Mouse (Mus musculus) myocyte (in vitro differentiated cells): ENCODE data around the gene Camk2n1. TPM values are rescaled to one million over a fixed set of nuclear protein-coding genes. Genes with fewer than 3 reads are reported as not detected.

Experiments used
- H3K27me3 ChIP-seq: one replicate; pipeline ENCODE4 v1.6.1; 2011; ENCODE audit not compliant: control insufficient read depth, insufficient read depth, insufficient read length
- H3K36me3 ChIP-seq: one replicate; pipeline ENCODE4 v1.6.1; 2011; ENCODE audit not compliant: control insufficient read depth, insufficient read depth
- H3K4me2 ChIP-seq: one replicate; pipeline ENCODE4 v1.6.1; 2011; ENCODE audit warnings: low read depth, control low read depth
- H3K4me3 ChIP-seq: one replicate; pipeline ENCODE4 v1.5.1; 2011; ENCODE audit warnings: mild to moderate bottlenecking, control low read depth, moderate library complexity
- H3K79me2 ChIP-seq: one replicate; pipeline ENCODE4 v1.6.1; 2011; ENCODE audit not compliant: control insufficient read depth, insufficient read depth
- H3ac ChIP-seq: one replicate; pipeline ENCODE4 v1.6.1; 2011; ENCODE audit not compliant: control insufficient read depth, insufficient read length
- CEBPB ChIP-seq: IDR thresholded peaks from 2 replicates; pipeline ENCODE4 v1.6.1; 2011; ENCODE audit warnings: mild to moderate bottlenecking, moderate library complexity; ENCODE audit not compliant: poor library complexity, insufficient read depth, severe bottlenecking
- E2F4 ChIP-seq: IDR thresholded peaks from one replicate; pipeline ENCODE4 v1.6.1; 2011; ENCODE audit warnings: mild to moderate bottlenecking, control low read depth, moderate library complexity; ENCODE audit not compliant: insufficient read depth
- MAX ChIP-seq: IDR thresholded peaks from one replicate; pipeline ENCODE4 v1.6.1; 2011; ENCODE audit warnings: low read depth, mild to moderate bottlenecking, control low read depth
- MYOD1 ChIP-seq, 3 experiments: IDR thresholded peaks; one replicate each; pipeline ENCODE4 v1.6.1; 2011; ENCODE audit warnings: control low read depth in 2 of 3, low read depth in 2 of 3, mild to moderate bottlenecking in 2 of 3, moderate library complexity in 1 of 3; ENCODE audit not compliant: insufficient read length in 2 of 3, control insufficient read depth in 1 of 3
- MYOG ChIP-seq, 3 experiments: IDR thresholded peaks; one replicate each; pipeline ENCODE4 v1.6.1; 2011; ENCODE audit warnings: control low read depth in 2 of 3, low read depth in 2 of 3, mild to moderate bottlenecking in 2 of 3; ENCODE audit not compliant: insufficient read length in 2 of 3, control insufficient read depth in 1 of 3, insufficient read depth in 1 of 3
- POLR2A ChIP-seq: IDR thresholded peaks from one replicate; pipeline ENCODE4 v1.6.1; 2011; ENCODE audit warnings: low read depth, mild to moderate bottlenecking, control low read depth, moderate library complexity; ENCODE audit not compliant: insufficient read length
- POLR2AphosphoS2 ChIP-seq: IDR thresholded peaks from one replicate; pipeline ENCODE4 v1.6.1; 2011; ENCODE audit warnings: low read depth, control low read depth; ENCODE audit not compliant: insufficient read length
- REST ChIP-seq: IDR thresholded peaks from one replicate; pipeline ENCODE4 v1.6.1; 2011; ENCODE audit warnings: mild to moderate bottlenecking, control low read depth, moderate library complexity; ENCODE audit not compliant: insufficient read depth, insufficient read length
- SRF ChIP-seq: IDR thresholded peaks from one replicate; pipeline ENCODE4 v1.6.1; 2011; ENCODE audit warnings: low read depth; ENCODE audit not compliant: control insufficient read depth, insufficient read length
- TCF12 ChIP-seq: IDR thresholded peaks from one replicate; pipeline ENCODE4 v1.6.1; 2011; ENCODE audit warnings: mild to moderate bottlenecking, control low read depth; ENCODE audit not compliant: poor library complexity, insufficient read depth, severe bottlenecking
- TCF3 ChIP-seq: IDR thresholded peaks from one replicate; pipeline ENCODE4 v1.6.1; 2011; ENCODE audit warnings: low read depth, control low read depth; ENCODE audit not compliant: insufficient read length
- USF1 ChIP-seq: IDR thresholded peaks from one replicate; pipeline ENCODE4 v1.6.1; 2011; ENCODE audit warnings: low read depth, mild to moderate bottlenecking, control low read depth, moderate library complexity
- polyA plus RNA-seq: library from polyadenylated mRNA; unstranded; fragments of >200 nt; fragmentation: generic; extraction: Trizol; gene quantifications from one replicate; pipeline ENCODE4 v1.2.1, GENCODE M21; 2012; ENCODE audit warnings: missing spikeins

Gene Camk2n1
- polyA plus RNA-seq, 1 experiment: 0.48 TPM

DNA sequence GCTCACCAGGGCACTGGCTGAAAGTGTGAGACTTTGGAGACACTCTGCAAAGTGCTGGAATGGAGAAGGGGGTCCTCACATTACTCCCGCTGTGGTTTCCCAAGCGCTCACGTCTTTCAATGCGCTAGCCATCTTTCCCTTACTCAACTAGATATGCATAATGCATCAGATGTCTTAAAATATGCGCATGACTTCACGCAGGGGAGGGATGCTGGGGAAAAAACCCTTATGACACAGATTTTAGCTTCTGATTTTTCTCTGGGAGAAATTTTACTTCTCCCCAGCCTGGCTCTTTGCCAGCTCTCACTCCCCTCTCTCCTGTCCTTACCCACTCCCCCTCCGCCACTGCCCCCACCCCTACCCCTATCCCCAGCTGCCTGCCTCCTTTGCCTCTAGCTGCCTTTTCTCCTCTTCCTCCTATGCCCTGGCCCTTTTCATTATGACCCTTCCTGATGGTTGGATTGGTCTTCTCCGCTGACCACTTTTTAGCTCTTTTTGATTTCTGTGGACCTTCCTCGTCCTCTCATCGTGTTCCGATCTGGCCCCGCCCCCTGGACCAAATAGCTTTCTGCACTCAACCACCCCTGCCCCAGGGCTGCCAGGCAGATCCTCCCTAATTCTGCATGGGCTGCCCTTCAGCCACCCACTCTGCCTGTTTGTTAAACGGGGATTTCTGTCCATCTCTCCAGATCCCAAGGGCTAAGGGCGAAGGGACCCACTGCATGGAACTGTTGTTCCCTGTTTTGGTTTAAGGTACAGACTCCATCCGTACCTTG, 6.1 kb upstream of the Camk2n1 start:
- Histone ChIP-seq H3K27me3 (no peaks in the 10 kb centered on the region), H3K79me2 (no peaks in the 10 kb centered on the region), H3K4me2 (no peak overlapping the region), H3K36me3 (no peaks in the 10 kb centered on the region), H3K4me3 (no peak overlapping the region), H3ac (no peak overlapping the region)
- TF ChIP-seq POLR2AphosphoS2: no peak

DNA sequence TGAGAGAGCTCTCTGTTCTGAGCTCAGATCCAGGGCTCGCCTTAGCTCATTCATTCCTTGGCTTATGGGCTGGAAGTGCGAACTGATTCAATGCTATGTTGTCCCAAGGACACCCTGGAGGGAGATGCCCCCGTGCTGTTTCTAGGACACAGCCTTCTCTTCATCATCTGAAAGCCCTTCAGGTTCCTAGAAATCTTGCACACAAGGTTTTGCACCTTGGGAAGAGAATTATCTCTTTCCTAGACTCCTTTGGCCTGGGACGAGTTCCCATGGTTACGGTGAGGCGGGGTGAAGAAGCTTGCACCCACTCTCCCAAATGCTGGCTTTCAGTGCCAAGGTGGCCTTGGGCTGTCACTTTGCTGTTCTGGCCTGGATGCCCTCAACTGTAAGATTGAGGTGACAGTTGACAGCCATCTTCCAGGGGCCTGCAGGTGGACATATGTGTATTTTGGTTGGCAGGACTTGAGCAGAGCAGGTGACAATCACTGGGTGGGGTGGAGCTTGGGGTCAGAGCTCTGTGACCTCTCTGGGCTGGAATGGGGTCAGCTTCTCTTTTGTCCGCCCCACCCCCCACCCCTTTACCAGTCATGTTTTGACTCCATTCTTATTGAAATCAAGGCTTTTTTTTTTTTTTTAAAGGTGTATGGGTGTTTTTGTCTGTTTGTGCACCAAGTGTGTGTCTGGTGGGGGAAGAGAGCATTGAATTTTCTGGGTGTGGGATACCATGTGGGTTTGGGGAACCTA, 5.1 kb upstream of the Camk2n1 start:
- Histone ChIP-seq H3K4me3 (no peak overlapping the region), H3ac (no peak overlapping the region), H3K27me3 (no peaks in the 10 kb centered on the region), H3K36me3 (no peaks in the 10 kb centered on the region), H3K4me2 (no peak overlapping the region), H3K79me2 (no peaks in the 10 kb centered on the region)
- TF ChIP-seq TCF12 (no peak), USF1 (no peak), REST (no peak), MAX (no peak), MYOG (IDR thresholded peaks at IDR 0.05; ENCODE audit: control insufficient read depth in 1 of 3, insufficient read depth in 1 of 3, insufficient read length in 2 of 3, low read depth in 2 of 3) (no peak), POLR2A (no peak), SRF (no peak), TCF3 (no peak), POLR2AphosphoS2 (no peak), E2F4 (no peak), CEBPB (no peak), MYOD1 (IDR thresholded peaks at IDR 0.05; ENCODE audit: control insufficient read depth in 1 of 3, insufficient read length in 2 of 3, low read depth in 2 of 3) (no peak)

DNA sequence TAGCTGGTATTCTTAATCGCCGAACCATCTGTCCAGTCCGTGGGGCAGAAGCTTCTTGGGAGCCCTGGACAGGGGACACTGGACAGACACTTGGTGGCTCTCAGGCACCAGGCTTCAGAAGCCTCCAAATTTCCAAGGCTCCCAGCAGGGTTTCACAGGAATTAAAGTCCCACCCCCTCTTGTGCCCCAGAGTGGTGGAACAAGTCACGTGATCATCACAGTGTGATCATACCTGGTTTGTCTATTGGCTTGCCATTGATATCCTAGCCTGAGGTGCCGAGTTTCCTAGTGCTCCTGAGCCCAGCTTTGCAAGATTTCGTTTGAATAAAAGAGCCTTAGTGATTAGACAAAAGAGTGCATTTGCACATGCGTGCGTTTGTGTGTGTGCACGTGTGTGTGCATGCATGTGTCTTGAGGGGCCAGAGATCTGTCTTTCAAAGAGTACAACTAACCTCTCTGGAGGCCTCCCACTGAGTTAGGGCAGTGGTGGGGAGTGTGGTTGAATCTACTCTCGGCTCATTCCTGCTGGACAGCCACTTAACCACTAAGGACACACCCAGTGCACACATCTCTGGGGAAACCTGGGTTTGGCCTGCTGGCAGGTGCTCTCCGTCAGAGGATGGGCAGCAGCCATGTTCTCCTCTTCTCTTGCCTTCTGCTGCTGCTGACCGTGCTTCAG, 4.3 kb upstream of the Camk2n1 start:
- Histone ChIP-seq H3K27me3 (peaks cover 2% of the 10 kb centered on the region), H3K36me3 (no peaks in the 10 kb centered on the region), H3K4me2 (no peak overlapping the region), H3K79me2 (no peaks in the 10 kb centered on the region), H3ac (no peak overlapping the region), H3K4me3 (no peak overlapping the region)
- TF ChIP-seq POLR2AphosphoS2 (no peak), TCF3 (no peak), TCF12 (no peak), POLR2A (no peak)

DNA sequence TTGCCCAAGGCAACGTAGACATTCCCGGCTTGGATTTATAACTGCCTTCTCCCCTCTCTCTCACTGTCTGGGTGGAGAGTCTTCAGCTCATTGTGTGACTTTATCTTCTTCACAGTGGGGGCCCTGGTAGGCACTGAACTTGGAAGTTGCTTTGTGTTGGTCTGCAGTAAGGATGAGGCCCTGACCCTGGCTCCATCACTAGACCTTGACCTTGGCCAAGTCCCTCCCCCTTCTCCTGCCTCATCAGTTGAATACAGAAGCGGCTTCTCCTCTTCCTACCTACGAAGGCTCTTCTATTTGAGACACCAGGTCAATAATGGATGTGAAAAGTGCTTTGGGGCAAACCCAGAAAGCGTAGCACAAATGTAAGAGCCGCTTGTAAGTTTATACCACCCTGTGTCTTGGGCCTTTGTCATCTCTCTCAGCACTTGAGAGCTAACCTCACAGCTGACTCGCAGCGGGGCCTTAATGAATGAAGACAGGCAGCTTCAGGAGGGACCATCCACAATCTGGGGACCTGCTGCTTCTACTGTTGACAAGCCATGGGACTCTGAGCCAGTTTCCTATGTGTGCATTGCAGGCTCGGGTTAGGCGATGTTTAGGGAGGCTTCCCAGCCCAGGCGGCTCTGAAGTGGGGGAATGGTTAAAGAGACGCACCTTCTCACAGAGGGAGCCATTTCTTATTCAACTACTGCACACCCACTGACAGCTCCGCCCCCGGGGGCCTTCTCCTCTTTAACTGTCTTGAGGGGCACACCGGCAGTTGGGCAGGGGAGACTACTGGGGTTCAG, 1.6 kb upstream of the Camk2n1 start:
- Histone ChIP-seq H3K4me3 (no peak overlapping the region), H3K79me2 (no peaks in the 10 kb centered on the region), H3K36me3 (no peaks in the 10 kb centered on the region), H3K4me2 (no peak overlapping the region), H3K27me3 (peaks cover 18% of the 10 kb centered on the region), H3ac (no peak overlapping the region)
- TF ChIP-seq REST (no peak), USF1 (no peak), MYOG (IDR thresholded peaks at IDR 0.05; ENCODE audit: control insufficient read depth in 1 of 3, insufficient read depth in 1 of 3, insufficient read length in 2 of 3, low read depth in 2 of 3) (no peak), MYOD1 (IDR thresholded peaks at IDR 0.05; ENCODE audit: control insufficient read depth in 1 of 3, insufficient read length in 2 of 3, low read depth in 2 of 3) (no peak), CEBPB (no peak), POLR2A (no peak), POLR2AphosphoS2 (no peak), TCF12 (no peak), MAX (no peak), SRF (no peak), E2F4 (no peak), TCF3 (no peak)
